Mouse (Mus musculus): ENCODE measurements around the gene S100a13. TPM values are rescaled to one million over a fixed set of nuclear protein-coding genes. Genes with fewer than 3 reads are reported as not detected.

S100a13 gene
- 11.8 and 13.9 TPM in 2 replicates for polyA plus RNA-seq (2015; fragmentation: Nextera tagmentation; extraction: Ambion mirVana)

GRCm38 (mm10) chr3:90513796-90514590, at the start of gene S100a13, which contains the start of gene S100a1:
S100a13 (plus strand) TSS chr3:90514435.
S100a1 (minus strand) TSS chr3:90514392.
- 4% methylated on average over 25 of the region's 25 CpGs for WGBS

GRCm38 (mm10) chr3:90464552-90465080, 49.6 kb upstream of the S100a13 start:
- peak overlapping the region; percentile 97 for H3K4me2 ChIP-seq
- H3K27me3 ChIP-seq = peaks cover 40% of the 10 kb centered on the region
- 7% methylated on average over 37 of the region's 37 CpGs for WGBS
- H3K4me3 ChIP-seq = peak overlapping the region; percentile 60
- no peaks in the 10 kb centered on the region for H3K36me3 ChIP-seq
- peak overlapping the region; percentile 51; the same call in 1 of the 2 replicates for H3K9ac ChIP-seq
- ATAC-seq (ENCODE audit: low FRiP score, low read depth) = peak; percentile 14; the same call in 1 of the 2 replicates
- H3K27ac ChIP-seq (replicated peaks) = no peak overlapping the region
- no peaks in the 10 kb centered on the region for H3K9me3 ChIP-seq
- H3K4me1 ChIP-seq (replicated peaks) = peaks cover 17% of the 10 kb centered on the region

More at GRCm38 (mm10) chr3:90513796-90514590, at the start of gene S100a13, which contains the start of gene S100a1:
- H3K4me1 ChIP-seq (replicated peaks) = peaks cover 14% of the 10 kb centered on the region
- no peak within 1 kb of the TSS for H3K27ac ChIP-seq (replicated peaks)
- H3K9me3 ChIP-seq = no peaks in the 10 kb centered on the region
- peak within 1 kb of the TSS; percentile 34 for H3K4me3 ChIP-seq
- no peaks in the 10 kb centered on the region for H3K36me3 ChIP-seq
- H3K4me2 ChIP-seq = peak within 1 kb of the TSS; percentile 67
- H3K9ac ChIP-seq = peak within 1 kb of the TSS; percentile 30; the same call in 1 of the 2 replicates
- H3K27me3 ChIP-seq = peaks cover 33% of the 10 kb centered on the region
- no peak for ATAC-seq (ENCODE audit: low FRiP score, low read depth)

GRCm38 (mm10) chr3:90465081-90465685, 49.1 kb upstream of the S100a13 start:
- peak overlapping the region; percentile 60 for H3K4me3 ChIP-seq
- ATAC-seq (ENCODE audit: low FRiP score, low read depth) = peak; percentile 35
- H3K9ac ChIP-seq = peak overlapping the region; percentile 51
- H3K9me3 ChIP-seq = no peaks in the 10 kb centered on the region
- peaks cover 17% of the 10 kb centered on the region for H3K4me1 ChIP-seq (replicated peaks)
- H3K4me2 ChIP-seq = peak overlapping the region; percentile 97
- no peaks in the 10 kb centered on the region for H3K36me3 ChIP-seq
- peaks cover 40% of the 10 kb centered on the region for H3K27me3 ChIP-seq
- H3K27ac ChIP-seq (replicated peaks) = no peak overlapping the region
- under 1% methylated on average over 73 of the region's 75 CpGs for WGBS

GRCm38 (mm10) chr3:90465686-90466310, 48.4 kb upstream of the S100a13 start, which contains the start of gene Npr1:
Npr1 (minus strand) TSS chr3:90465866.
- H3K27me3 ChIP-seq = peaks cover 40% of the 10 kb centered on the region
- 0% methylated on average over 45 of the region's 49 CpGs for WGBS

GRCm38 (mm10) chr3:90466311-90466766, 47.9 kb upstream of the S100a13 start:
- under 1% methylated on average over 15 of the region's 15 CpGs for WGBS
- Histone ChIP-seq H3K4me3 (peak overlapping the region; percentile 60), H3K4me1 (replicated peaks) (peaks cover 17% of the 10 kb centered on the region), H3K9me3 (no peaks in the 10 kb centered on the region), H3K27me3 (peaks cover 40% of the 10 kb centered on the region), H3K36me3 (no peaks in the 10 kb centered on the region), H3K4me2 (peak overlapping the region; percentile 97), H3K27ac (replicated peaks) (no peak overlapping the region), H3K9ac (peak overlapping the region; percentile 51; the same call in 1 of the 2 replicates)
- ATAC-seq (ENCODE audit: low FRiP score, low read depth) = peak; percentile 75

More at GRCm38 (mm10) chr3:90465686-90466310, 48.4 kb upstream of the S100a13 start, which contains the start of gene Npr1:
- H3K4me1 ChIP-seq (replicated peaks) = peaks cover 17% of the 10 kb centered on the region
- peak within 1 kb of the TSS; percentile 97 for H3K4me2 ChIP-seq
- peak within 1 kb of the TSS; percentile 60 for H3K4me3 ChIP-seq
- H3K9ac ChIP-seq = peak within 1 kb of the TSS; percentile 51
- no peaks in the 10 kb centered on the region for H3K9me3 ChIP-seq
- no peaks in the 10 kb centered on the region for H3K36me3 ChIP-seq
- peak; percentile 68 for ATAC-seq (ENCODE audit: low FRiP score, low read depth)
- no peak within 1 kb of the TSS for H3K27ac ChIP-seq (replicated peaks)

GRCm38 (mm10) chr3:90467618-90468300, 46.5 kb upstream of the S100a13 start:
- no peak overlapping the region for H3K4me2 ChIP-seq
- no peaks in the 10 kb centered on the region for H3K36me3 ChIP-seq
- H3K4me1 ChIP-seq (replicated peaks) = peaks cover 17% of the 10 kb centered on the region
- no peak overlapping the region for H3K9ac ChIP-seq
- H3K27ac ChIP-seq (replicated peaks) = no peak overlapping the region
- no peak overlapping the region for H3K4me3 ChIP-seq
- peaks cover 32% of the 10 kb centered on the region for H3K27me3 ChIP-seq
- WGBS = 95% methylated on average over 10 of the region's 10 CpGs
- H3K9me3 ChIP-seq = no peaks in the 10 kb centered on the region
- ATAC-seq (ENCODE audit: low FRiP score, low read depth) = no peak

GRCm38 (mm10) chr3:90472213-90472612, 42.0 kb upstream of the S100a13 start:
- WGBS = 29% methylated on average over 3 of the region's 3 CpGs
- H3K27me3 ChIP-seq = no peaks in the 10 kb centered on the region

GRCm38 (mm10) chr3:90475151-90475830, 38.9 kb upstream of the S100a13 start:
- H3K4me3 ChIP-seq = peak overlapping the region; percentile 39
- H3K4me1 ChIP-seq (replicated peaks) = peaks cover 18% of the 10 kb centered on the region
- no peaks in the 10 kb centered on the region for H3K27me3 ChIP-seq
- no peak overlapping the region for H3K27ac ChIP-seq (replicated peaks)
- WGBS = 40% methylated on average over 16 of the region's 16 CpGs
- peak; percentile 35 for ATAC-seq (ENCODE audit: low FRiP score, low read depth)
- H3K4me2 ChIP-seq = peak overlapping the region; percentile 46
- no peaks in the 10 kb centered on the region for H3K9me3 ChIP-seq
- H3K9ac ChIP-seq = no peak overlapping the region
- peaks cover 23% of the 10 kb centered on the region for H3K36me3 ChIP-seq

More at GRCm38 (mm10) chr3:90472213-90472612, 42.0 kb upstream of the S100a13 start:
- ATAC-seq (ENCODE audit: low FRiP score, low read depth) = no peak
- Histone ChIP-seq H3K9ac (no peak overlapping the region), H3K4me2 (no peak overlapping the region), H3K27ac (replicated peaks) (no peak overlapping the region), H3K9me3 (no peaks in the 10 kb centered on the region), H3K4me1 (replicated peaks) (peaks cover 5% of the 10 kb centered on the region), H3K36me3 (no peaks in the 10 kb centered on the region), H3K4me3 (no peak overlapping the region)

GRCm38 (mm10) chr3:90475831-90476611, 38.2 kb upstream of the S100a13 start, which contains the start of gene Ilf2:
Ilf2 (plus strand) TSS chr3:90476126.
- no peaks in the 10 kb centered on the region for H3K9me3 ChIP-seq
- peaks cover 18% of the 10 kb centered on the region for H3K4me1 ChIP-seq (replicated peaks)
- H3K27me3 ChIP-seq = no peaks in the 10 kb centered on the region
- under 1% methylated on average over 45 of the region's 45 CpGs for WGBS
- peak within 1 kb of the TSS; percentile 76 for H3K4me2 ChIP-seq
- peaks cover 30% of the 10 kb centered on the region for H3K36me3 ChIP-seq
- ATAC-seq (ENCODE audit: low FRiP score, low read depth) = peak; percentile 99
- peak within 1 kb of the TSS; percentile 82 for H3K9ac ChIP-seq
- peak within 1 kb of the TSS; percentile 95 for H3K27ac ChIP-seq (replicated peaks)
- peak within 1 kb of the TSS; percentile 98 for H3K4me3 ChIP-seq

- H3K4me1 ChIP-seq (replicated peaks) = peaks cover 10% of the 10 kb centered on the region
- 79% methylated on average over 5 of the region's 5 CpGs for WGBS
These were observed 27.2 kb upstream of the S100a13 start for GRCm38 (mm10) chr3:90486998-90487397.

More at GRCm38 (mm10) chr3:90486998-90487397, 27.2 kb upstream of the S100a13 start:
- Histone ChIP-seq H3K4me3 (no peak overlapping the region), H3K36me3 (peaks cover 67% of the 10 kb centered on the region), H3K9me3 (no peaks in the 10 kb centered on the region), H3K4me2 (no peak overlapping the region), H3K27ac (replicated peaks) (no peak overlapping the region), H3K27me3 (no peaks in the 10 kb centered on the region), H3K9ac (no peak overlapping the region)
- ATAC-seq (ENCODE audit: low FRiP score, low read depth) = no peak

Measured in hindbrain, embryonic 15.5 days (tissue).